Mouse (Mus musculus) splenic B cell, adult 2 months (primary cell): ENCODE measurements around the gene Ttc39d.
A peak's percentile ranks its signal among the peaks of the same experiment; 100 is the strongest.
"Not testable (repeated sequence)": the region's sequence is repeated elsewhere in the genome, so short reads cannot be mapped to it uniquely, and the experiment has no call there.

ENCODE experiments used
- DNase-seq: peaks from one replicate; pipeline ENCODE4 v3.0.0-alpha.2; 2011; ENCODE audit warnings: low read depth, low spot score
- H3K27me3 ChIP-seq: 2 replicates; pipeline ENCODE4 v1.6.1; 2012; ENCODE audit warnings: mild to moderate bottlenecking, low read length, moderate library complexity, mixed read lengths; ENCODE audit not compliant: control insufficient read depth, poor library complexity, insufficient read depth, severe bottlenecking
- H3K36me3 ChIP-seq: 2 replicates; pipeline ENCODE4 v1.6.1; 2012; ENCODE audit warnings: mild to moderate bottlenecking, low read length, moderate library complexity, mixed read lengths; ENCODE audit not compliant: control insufficient read depth, poor library complexity, insufficient read depth, severe bottlenecking

Ttc39d gene

DNA sequence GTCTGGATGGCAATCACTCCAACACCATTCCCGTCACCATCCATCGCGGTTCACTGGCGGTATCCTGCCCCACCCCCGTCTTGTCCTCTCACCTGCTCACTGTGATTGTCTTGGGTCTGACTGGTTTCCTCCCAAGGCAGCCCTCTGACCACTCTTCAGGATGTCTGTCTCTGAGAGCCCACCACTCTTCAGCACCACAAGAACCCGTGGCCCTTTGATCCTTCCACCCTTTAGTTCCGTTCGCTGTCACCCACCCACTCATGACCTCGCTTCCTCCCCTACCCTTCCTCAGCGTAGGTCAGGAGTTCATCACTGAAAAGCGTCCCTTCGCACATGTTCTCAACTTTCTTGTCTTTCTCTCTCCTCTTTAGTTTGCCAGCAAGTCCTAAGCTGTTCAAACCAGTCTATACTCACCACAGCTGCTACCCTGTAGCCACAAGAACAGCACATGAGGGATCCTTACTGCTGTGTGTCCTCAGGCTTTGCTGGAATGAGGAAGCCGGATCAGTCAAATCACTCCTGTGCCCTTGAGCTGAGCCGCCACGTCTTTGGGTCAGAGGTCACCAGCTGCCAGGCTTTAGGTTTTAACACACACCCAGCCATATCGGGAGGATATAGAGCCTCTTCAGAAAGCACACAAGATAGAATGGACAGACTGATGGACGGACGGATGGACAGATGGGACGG, 32.4 kb upstream of the Ttc39d start:
- DNase-seq = peak; percentile 50
- H3K36me3 ChIP-seq = no peaks in the 10 kb centered on the region
- no peaks in the 10 kb centered on the region for H3K27me3 ChIP-seq

GRCm38 (mm10) chr17:80175386-80175739, 31.9 kb upstream of the Ttc39d start:
- Histone ChIP-seq H3K27me3 (no peaks in the 10 kb centered on the region), H3K36me3 (no peaks in the 10 kb centered on the region)
- DNase-seq = no peak

- no peak for DNase-seq
- H3K36me3 ChIP-seq = no peaks in the 10 kb centered on the region
- H3K27me3 ChIP-seq = no peaks in the 10 kb centered on the region
Observed at GRCm38 (mm10) chr17:80175966-80176365, 31.3 kb upstream of the Ttc39d start.

- DNase-seq, H3K36me3 ChIP-seq, H3K27me3 ChIP-seq: not testable (repeated sequence)
Observed at GRCm38 (mm10) chr17:80178846-80179245, 28.4 kb upstream of the Ttc39d start.

DNA sequence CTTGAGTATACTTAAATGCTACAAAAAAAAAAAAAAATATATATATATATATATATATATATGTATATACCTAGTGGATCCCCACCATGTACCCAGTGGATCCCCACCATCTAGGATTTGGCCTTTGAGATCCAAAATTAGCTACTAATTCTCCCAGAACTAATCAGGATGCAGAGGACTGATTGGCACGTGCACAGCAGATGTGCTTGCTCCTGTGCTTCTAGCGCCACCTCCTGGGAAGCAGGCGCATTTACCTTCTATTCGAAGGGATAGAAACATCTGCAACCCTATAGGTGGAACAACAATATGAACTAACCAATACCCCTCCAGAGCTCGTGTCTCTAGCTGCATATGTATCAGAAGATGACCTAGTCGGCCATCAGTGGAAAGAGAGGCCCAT, 27.3 kb upstream of the Ttc39d start:
- peak; percentile 81 for DNase-seq
- Histone ChIP-seq H3K27me3 (no peaks in the 10 kb centered on the region), H3K36me3 (no peaks in the 10 kb centered on the region)

DNA sequence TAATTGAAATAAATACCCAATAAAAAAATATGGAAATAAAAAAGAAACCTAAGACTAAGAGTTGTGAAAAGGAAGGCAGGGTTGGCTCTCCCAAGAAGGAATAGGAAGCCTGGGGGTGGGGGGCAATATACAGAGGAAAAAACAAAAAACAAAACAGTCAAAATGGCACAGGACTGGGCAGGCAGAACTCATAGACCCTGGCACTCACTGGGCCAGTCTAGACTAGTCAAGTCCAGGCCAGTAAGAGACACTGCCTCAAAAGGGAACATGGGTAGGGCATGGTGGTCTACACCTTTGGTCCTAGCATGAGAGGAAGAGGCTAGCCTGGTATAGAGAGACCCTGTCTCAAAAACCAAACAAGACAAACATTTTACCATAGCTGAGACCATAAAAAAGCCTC, 26.8 kb upstream of the Ttc39d start:
- no peaks in the 10 kb centered on the region for H3K36me3 ChIP-seq
- no peak for DNase-seq
- no peaks in the 10 kb centered on the region for H3K27me3 ChIP-seq

DNA sequence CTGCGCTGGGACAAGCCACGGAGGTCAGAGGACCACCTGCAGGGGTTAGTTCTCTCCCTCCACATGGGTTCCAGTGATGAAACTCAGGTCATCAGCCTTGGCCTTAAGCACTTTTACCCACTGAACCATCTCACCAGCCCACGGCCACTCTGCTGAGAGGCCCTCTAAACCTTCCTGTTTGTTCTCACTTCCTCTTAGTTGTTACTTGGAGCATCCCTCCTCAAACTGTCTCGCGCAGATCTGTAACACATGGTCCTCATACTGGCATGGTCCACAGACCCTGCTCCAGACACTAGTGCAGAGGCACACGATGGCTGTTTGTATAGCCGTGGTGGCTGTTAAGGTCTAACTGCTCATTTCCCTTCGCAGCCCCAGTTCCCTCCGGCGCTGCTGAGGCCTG, 23.6 kb upstream of the Ttc39d start:
- DNase-seq = peak; percentile 36
- H3K27me3 ChIP-seq = no peaks in the 10 kb centered on the region

DNA sequence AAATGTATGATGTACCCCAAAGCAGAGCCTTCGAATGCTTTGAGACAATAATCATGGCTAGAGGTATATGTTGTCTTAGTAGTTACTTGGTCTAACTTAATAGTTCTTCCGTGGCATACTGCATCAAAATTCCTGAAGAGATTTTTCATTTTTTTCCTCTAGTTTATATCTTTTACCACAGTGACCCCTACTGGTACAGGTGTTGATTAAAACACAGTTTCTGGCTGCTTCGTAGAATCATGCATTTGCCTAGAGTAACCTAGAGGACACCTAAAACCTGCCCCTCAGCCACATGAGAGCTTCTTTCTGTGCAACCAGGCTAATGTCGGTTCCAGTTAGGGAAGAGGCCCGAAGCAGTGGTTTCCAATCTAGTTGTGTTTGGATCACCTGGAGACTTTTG, 14.2 kb upstream of the Ttc39d start:
- DNase-seq = peak; percentile 53
- no peaks in the 10 kb centered on the region for H3K27me3 ChIP-seq
- H3K36me3 ChIP-seq = no peaks in the 10 kb centered on the region; the same call in 1 of the 2 replicates

More for the DNA sequence above, 23.6 kb upstream of the Ttc39d start:
- H3K36me3 ChIP-seq = no peaks in the 10 kb centered on the region

- no peak for DNase-seq
- peaks cover 13% of the 10 kb centered on the region for H3K36me3 ChIP-seq
- H3K27me3 ChIP-seq = no peaks in the 10 kb centered on the region
Observed at GRCm38 (mm10) chr17:80199160-80199778, 8.0 kb upstream of the Ttc39d start.

GRCm38 (mm10) chr17:80205657-80206056, 1.6 kb upstream of the Ttc39d start:
- H3K36me3 ChIP-seq = peaks cover 17% of the 10 kb centered on the region
- DNase-seq = no peak
- H3K27me3 ChIP-seq = no peaks in the 10 kb centered on the region

DNA sequence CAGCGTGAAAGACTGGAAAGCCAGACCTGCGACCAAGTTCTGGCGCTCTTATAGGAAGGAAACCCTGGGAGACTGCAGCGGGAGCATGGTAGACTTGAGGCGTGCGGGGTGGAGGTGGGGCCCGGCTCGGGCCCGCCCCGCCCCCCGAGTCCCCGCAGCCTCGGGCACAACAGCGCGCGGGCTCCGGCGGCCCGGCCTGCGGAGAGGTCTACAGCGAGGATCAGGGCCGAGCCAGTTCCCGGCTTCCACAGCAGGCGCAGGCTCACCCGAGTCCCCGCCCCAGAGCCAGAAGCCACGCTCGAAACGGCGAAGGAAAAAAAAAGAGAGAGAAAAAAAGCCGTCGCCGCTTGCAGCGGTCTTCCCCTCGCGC, 974 bp upstream of the Ttc39d start:
- Histone ChIP-seq H3K27me3 (no peaks in the 10 kb centered on the region), H3K36me3 (peaks cover 17% of the 10 kb centered on the region)
- no peak for DNase-seq

- not testable (repeated sequence) for DNase-seq, H3K36me3 ChIP-seq, H3K27me3 ChIP-seq
Observed at GRCm38 (mm10) chr17:80213998-80214397, 6.7 kb downstream of the Ttc39d start.

DNA sequence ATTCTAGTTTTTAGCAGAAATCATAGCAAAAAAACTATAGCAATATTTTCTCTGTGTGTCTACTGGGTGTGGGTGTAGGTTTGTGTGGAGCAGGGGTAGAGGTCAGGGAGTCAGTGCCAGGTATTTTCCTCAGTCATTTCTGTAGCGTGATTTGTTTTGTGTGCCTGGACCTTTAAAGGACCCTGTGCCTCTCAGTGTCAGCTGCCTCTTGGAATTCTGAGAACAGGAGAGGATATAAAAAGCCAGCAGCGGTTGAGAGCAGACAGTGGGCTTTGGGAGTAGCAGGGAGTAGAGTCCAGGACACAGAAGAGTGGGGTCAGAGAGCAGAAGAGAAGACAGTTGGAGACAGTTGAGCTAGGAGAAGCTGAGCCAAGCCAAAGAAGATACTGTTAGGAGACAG, 12.9 kb downstream of the Ttc39d start:
- Histone ChIP-seq H3K36me3 (no peaks in the 10 kb centered on the region), H3K27me3 (no peaks in the 10 kb centered on the region)
- no peak for DNase-seq

DNA sequence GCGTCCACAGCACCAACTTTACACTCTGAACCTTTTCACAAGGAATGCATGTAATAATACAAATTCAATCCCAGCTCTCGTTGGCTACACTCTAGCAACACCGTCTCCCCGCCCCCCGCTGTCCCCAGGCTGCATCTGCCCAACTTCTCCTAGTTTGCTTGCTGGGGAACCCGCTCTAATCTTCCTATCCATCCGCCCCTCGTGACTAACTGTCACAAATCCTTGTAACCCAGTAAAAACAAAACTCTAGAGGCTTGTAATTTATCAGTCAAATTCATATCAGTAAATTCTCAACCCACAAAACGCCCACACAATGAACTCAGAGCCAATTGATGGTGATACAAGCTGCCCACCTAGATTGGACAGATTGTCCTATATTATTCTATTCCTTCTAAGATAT, 13.9 kb downstream of the Ttc39d start:
- Histone ChIP-seq H3K27me3 (no peaks in the 10 kb centered on the region), H3K36me3 (no peaks in the 10 kb centered on the region)
- no peak for DNase-seq

DNA sequence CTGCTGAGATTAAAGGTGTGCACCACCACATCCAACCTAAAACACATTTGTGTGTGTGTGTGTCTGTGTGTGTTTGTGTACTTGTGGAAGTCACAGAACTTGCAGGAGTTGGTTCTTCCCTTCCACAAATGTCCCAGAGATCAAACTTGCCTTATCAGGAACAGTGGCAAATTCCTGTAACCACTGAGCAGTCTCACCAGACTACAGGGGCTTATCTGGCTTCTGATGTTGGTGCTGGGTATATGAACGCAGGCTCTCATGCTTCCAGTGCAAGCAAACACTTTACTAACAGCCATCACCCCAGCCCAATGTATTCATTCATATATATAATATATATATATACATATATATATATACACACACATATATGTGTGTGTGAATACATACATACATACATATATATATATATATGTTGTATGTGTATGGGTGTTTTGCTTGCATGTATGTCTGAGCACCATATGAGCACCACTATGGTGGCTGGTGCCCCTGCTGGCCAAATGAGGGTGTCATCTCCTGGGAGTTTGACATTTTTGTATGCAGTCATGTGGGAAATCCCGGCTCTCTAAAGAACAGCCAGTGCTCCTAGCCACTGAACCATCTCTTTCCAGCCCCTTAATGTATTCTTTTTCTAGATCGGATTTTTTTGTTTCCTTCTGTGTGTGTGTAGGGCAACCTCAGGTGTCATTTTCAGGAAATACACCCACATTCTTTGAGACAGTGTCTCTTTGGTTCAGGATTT, 14.8 kb downstream of the Ttc39d start:
- Histone ChIP-seq H3K27me3 (no peaks in the 10 kb centered on the region), H3K36me3 (no peaks in the 10 kb centered on the region)
- DNase-seq = peak; percentile 65
